Mouse (Mus musculus) cerebral cortex, adult 2 months (tissue): ENCODE results near the gene Sart1.

Source experiments
- WGBS: fragments of 180-500 bp; shearing (Covaris S2); methylation state at CpG from one replicate; pipeline ENCODE4 v1.1.7; 2018; 5-methylcytosine and 5-hydroxymethylcytosine counted together

Sart1 gene

DNA sequence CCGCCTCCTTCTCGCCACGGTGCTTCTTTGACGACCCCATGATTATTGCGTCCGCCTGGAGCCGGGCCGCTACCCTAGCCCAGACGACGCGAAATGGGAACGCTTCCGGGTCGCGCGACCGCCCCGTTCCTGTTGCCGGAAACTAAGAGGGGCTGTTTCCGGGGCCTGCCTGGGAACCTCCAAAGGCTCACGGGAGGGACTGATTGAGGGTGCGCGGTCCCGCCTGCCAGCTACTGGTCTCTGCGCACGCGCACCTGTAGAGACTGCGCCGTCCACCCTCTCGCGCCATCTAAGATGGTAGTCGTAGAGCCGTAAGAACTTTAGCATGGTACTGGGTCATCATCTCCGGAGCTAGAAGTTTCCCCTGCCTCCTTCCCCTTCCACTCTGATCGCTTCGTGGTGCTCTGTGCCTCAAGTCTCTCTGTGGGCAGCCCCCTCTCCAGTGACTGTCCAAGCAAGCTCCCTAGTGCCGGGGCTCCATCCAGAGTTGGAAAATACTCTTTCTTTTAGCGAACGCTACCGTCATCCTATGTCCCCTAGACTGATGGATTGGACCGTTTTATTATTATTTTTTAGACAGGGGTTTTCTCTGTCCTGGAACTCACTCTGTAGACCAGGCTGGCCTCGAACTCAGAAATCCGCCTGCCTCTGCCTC is at the start of gene Sart1:
Gene Sart1, minus strand, starts transcription at position 116 of the 655 bp plus-strand sequence.
- WGBS, result under 1% methylated on average over 43 of the region's 43 CpGs

DNA sequence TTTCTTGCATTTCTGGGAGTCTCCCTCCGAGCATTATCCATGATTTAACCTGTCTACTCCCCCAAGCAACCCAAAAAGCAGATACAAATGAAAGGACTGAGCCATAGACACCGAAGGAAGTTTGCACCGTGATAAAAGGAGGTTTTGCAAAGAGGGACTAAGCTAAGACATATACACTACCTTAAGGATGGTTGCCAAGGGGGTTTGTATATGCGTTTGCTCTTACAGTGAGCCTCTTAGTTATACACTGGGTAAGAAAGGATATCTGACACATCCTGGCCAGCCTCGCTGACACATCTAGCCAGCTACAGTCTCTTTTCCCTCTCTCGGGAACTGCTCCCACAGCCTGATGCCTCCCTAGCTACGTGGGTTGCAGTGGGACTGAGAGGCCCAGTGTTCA is 45.4 kb upstream of the Sart1 start:
- 65% methylated on average over 7 of the region's 7 CpGs for WGBS

DNA sequence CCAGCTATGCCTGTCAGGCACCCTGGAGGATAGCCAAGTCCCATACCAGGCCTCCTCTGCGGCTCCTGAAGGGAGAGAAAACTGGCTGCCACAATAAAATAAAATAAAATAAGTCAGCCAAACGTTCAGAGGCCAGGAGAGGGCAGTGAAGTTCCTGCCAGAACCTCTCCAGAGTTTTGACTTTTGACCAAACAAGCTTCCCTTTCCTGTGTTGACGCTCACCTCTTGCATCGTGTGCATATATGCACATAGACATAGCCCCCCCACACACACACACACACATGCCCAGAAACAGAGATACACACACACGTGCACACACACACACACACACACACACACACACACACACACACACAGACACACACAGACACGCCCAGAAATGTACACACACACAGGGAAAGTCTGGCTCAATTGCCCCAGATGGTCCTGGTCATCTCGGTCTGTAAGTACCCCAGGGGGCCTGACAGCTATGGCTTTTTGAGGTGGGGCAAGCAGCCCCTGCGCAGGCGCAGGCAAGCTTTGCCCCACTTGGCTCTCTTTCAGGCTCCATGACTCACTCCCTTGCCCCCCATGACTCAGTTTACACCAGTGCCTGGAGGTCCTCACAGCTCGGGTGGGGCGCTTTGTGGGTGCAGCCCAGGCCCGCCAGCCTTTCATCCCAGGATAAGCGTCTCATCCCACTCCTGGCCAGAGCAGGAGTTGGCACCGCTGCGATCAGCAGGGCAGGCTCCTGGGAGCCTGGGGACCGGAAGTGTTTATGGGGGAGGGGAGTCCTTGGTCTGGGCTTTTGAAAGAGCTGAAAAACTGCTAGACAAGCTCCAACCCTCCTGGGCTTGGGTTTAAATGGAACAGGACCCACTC is 44.7 kb upstream of the Sart1 start:
- 21% methylated on average over 16 of the region's 16 CpGs for WGBS

DNA sequence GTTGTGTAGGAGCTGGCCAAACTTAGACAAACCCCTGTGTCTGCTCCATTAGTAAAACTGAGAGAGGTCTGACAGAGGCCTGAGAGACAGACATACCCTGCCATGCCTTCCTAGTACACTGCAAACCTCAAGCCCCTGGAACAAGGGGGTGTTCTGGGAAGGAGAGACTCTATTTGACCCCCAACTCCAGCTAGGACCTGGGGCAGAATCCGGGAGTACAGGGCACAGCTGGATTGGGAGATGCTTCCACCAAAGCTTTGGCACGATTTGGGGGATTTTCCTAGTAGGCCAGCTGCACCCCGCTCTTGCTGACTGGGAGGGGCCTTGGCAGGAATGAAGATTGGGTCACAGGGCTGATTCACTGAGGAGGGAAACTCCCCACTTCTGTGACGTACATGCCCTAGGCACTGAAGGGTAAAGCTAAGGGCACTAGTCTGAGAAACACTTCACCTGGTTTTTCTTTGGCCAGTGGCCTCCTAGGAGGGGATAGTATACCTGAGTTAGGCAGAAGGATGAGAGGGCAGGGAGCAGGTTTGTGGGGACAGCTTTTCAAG is 43.5 kb upstream of the Sart1 start:
- 83% methylated on average over 4 of the region's 4 CpGs for whole genome bisulfite sequencing

DNA sequence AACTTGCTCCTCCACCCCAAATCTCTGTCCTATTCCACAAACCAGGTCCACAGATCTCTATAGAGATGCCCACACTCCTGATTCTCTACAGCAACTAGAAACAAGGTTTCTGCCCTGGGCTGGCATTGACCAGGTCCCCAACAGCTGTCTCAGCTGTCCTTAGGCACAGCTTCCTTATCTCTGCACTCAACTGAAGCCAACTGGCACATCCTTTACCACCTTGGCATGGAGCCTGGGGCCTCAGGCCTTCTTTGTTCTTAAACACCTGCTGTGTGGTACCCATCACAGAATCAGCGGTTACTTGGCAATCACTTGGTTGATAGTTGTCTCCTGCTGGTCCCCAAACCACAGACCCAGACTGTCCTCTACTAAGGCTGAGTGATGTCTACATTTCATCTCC is 41.9 kb upstream of the Sart1 start:
- 65% methylated on average over 1 of the region's 1 CpGs for WGBS

DNA sequence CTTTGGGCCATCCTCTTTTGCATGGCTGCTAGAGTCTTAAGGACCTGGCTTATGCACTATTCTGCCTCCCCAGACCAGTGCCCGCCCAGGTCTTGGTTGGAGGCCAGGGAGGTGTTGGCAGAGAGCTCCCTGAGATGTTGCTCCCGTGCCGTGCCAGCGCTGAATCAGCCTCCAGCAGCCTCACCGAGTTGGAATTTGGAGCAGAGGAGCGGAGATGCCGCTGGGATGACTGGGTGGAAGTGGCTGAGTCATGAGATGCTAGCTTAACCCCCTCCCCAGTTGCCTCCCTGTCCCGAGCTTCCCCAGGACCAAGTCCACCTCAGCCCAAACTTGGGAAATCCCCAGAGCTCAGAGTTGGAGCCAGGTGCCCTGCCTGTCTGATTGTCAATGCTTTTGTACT is 41.3 kb upstream of the Sart1 start:
- WGBS, result 40% methylated on average over 8 of the region's 8 CpGs

DNA sequence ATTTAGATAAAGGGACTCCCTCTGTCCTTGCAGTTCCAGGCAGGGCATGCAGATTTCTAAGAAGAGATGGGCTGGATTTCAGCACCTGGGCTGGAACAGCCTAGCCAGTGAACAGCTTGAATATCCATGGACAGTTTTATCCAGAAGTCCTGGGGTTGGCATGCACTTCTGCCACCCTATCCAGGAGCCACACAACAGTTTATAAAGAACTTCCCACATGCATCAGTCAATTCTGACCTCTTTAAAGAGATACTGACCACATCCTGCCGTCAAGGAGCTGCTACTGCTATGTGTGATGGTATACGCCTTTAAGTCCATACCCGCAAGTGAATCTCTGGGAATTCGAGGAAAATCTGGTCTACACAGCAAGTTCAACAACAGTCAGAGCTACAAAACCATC is 40.7 kb upstream of the Sart1 start:
- 80% methylated on average over 4 of the region's 4 CpGs for WGBS

DNA sequence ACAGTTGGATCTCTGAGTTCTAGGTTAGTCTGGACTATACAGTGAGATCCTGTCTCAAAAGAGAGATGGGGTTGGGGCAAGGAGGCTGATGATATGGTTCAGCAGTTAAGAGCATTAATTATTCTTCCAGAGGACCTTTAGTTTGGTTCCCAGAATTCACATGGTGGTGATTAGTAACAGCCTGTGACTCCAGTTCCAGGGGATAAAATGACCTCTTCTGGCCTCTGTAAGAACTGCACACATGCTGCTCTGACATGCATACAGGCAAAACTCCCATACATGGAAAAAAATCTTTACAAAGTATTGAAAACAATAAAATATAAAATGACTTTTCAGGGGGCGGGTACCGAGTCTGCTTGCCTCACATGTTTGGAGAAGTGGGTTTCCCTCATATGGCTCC is 39.6 kb upstream of the Sart1 start:
- 85% methylated on average over 2 of the region's 2 CpGs for WGBS

DNA sequence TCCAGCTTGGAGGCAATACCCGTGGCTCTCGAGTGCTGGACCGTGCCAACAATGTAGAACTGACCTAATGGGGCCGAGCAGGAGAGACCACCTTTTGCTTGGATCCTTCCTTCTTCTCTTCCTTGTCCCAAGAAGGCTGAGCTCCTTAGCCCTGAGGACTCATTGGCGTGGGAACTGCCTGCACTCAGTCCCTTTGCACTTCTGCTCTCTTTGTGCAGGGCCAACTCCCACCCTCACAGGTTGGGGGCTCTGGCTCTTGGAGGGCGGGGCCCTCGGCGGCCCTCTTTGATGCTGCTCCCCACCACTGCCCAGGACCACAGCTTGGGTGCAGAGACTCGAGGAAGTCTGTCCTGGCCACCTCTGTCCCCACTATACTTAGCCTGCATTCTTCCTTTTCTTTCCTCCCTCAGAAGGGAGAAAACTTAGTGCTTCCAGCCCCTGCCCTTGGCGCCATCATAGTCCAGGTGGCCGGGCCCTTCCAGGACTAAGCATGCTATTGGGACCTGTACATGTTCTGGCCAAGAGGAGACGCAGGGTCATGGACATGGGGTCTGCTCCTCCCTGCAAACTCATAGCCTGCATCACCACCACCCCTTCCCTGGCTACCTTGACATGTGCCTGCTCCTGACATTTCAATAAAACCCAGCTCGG is 38.3 kb upstream of the Sart1 start:
- 92% methylated on average over 13 of the region's 13 CpGs for WGBS

DNA sequence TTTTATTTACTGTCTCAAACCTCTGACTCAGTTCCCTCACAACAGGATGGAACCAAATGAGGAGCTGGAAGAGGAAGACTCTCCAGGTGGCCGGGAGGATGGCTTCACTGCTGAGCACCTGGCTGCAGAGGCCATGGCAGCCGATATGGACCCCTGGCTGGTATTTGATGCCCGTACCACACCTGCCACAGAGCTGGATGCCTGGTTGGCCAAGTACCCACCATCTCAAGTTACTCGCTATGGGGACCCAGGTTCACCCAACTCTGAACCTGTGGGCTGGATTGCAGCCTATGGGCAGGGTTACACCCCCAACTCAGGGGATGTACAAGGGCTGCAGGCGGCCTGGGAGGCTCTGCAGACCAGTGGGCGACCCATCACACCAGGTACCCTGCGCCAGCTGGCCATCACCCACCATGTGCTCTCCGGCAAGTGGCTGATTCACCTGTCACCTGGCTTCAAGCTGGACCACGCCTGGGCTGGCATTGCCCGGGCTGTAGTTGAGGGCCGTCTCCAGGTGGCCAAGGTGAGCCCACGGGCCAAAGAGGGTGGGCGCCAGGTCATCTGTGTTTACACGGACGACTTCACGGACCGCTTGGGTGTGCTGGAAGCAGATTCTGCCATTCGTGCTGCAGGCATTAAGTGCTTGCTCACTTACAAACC is 37.5 kb upstream of the Sart1 start:
- 88% methylated on average over 18 of the region's 18 CpGs for WGBS

DNA sequence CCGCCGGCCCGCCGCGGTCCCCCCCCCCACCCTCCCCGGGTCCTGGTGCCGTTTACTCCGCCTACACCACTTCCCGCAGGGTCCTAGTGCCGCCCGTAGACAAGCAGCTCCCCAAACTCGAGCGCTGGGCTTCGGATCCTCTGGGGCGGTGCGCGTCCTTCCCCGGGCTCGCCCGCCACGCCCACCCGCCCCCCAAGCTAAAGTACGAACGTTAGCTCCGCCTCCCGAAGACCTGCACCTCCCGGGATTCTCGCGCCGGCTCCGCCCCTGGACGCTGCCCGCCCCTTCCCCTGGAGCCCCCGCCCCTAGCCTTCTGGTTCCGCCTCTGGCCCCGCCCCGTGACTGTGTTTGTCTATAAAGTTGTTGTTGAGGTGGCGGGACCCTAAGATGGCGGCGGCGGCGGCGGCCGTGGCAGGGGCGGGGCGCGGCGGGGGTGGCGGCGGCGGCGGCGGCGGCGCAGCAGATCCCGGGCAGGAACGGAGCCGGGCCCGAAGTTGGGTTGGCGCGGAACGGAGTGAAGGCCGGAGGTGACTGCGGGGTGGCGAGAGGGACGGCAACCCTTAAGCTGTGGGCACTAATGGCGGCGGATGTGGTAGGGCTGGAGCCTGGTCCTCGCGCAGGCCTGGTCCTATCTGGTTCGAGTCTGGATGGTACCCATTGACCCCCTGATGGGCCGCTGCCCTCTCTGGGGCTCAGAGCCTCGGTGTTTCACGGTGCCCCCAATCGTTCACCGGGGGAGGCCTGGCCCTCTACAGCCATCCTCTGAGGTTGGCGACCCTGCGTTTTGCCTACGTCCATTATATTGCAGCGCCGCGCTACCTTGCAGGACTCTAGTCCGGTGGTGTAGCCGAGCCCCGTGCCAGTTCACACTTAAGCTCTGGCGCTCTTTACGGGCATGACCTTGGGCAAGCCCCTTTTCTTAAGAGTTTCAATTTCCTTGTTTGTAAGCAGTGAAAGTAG is 36.6 kb upstream of the Sart1 start, which contains the start of the genes Drap1 and AI837181:
Gene Drap1, minus strand, starts transcription at position 198 of the 960 bp plus-strand sequence.
Gene AI837181, plus strand, starts transcription at position 363 of the 960 bp plus-strand sequence.
- 1% methylated on average over 86 of the region's 87 CpGs for WGBS

DNA sequence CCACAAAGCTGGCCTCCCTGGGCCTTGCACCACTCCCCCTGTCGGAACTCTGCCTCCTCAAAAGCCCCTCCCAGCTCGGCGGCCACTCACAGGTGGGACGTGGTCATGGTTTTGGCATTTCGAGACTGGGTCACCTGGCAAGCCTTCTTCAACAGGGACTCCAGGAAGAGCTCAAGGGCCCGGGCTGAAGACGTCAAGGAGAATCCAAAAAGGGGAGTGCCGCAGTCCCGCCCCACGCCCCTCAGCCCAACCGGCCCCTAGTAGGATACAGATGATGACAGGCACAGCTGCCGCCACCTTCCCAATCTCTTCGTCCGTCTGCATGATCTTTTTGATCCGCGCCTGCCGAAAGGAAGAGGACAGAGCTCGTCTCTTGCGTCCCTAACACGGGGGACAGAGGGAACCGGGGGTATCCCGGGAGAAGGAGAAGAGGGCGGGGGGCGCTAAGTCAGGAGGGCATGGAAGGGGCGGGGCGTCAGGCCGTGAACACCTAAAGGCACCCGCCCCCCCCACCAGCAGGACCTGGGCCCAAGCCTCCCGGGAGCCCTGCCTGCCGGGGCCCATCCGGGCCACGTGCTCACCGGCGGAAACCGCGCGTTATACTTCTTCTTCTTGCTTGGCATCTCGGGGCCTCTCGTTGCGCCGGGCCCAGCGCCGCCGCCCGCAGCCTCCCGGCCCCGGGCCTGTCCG is 35.7 kb upstream of the Sart1 start:
- under 1% methylated on average over 48 of the region's 48 CpGs for WGBS

DNA sequence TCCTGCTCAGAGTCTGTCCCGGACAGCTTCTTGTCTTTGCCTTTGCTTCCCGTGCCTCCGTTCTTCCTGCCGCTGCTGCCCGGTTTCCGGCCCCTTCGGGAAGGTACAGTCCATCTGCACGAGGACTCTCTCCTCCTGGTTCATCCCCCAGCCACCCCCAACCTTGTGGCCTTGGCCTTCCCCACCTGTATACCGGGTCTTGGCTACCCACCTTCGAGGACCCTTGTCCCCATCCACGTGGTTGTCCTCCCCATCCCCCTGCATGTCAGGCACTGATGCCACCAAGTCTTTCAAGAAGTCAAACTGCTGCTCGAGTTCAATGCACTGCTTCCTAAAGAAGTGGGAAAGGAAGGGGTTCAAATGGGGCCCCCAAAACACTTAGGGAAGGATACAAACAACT is 35.1 kb upstream of the Sart1 start:
- 54% methylated on average over 12 of the region's 12 CpGs for WGBS

DNA sequence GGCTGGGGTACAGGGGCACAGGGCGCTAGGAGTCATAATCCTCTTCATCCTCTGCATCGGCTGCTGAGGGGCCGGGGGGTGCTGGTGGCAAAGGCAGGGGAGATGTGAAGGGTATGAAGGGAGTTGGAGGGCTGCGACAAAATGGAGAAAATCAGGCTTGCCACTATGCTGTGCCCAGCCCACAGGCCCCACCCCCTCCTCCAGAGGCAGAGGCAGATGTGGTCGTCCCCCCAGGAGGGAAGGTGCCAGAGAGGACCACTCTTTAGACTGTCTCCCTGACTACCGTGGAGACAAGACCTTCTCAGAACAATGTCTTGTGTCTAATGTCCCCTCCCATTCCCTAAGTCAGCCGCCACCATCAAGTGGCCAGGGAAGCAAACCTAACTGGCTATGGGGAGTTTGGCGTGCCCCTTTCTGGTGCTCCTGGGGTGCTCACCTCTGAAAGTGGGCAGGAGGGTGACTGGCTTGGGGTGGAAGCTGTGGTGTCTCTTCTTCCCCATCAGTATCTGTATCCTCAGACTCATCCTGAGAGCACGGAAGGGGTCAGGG is 34.5 kb upstream of the Sart1 start:
- WGBS, result 83% methylated on average over 9 of the region's 9 CpGs

DNA sequence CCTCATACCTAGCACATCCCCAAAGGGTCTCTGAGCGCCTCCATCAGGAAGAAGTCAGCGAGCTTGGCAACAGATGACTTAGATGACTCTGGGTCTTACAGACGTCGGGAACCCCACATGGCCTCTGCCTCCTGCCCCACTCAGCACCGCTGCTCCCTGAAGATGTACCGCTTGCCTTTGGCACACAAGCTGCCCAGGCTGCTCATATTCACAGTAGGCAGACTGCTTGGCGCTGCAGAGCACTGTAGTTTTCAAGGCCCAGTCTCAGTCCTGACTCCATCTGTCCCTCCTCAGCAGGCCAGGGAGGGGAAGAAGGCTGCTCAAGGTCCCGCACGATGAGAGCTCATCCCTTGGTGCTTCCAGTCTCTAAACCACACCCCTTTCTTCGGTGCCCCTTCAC is 33.8 kb upstream of the Sart1 start:
- 73% methylated on average over 10 of the region's 10 CpGs for WGBS

DNA sequence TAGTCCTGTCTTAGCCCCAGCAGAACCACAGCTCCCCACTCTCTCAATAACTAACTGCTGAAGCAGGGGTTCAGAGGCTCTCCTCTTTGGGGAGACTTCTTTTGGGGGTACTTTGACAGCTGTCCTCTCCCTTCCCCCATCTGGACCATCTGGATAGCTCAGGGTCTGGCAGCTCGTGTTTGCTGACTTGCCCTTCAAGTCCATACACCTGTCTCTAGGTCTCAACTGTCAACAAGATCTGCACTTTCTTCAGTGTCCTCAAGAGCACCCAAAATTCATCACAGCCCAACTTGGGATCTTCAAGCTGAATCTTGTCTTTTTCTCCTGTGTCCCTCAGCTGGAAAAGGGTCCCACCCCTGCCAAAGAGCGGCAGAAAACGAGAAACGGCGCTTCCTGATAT is 33.3 kb upstream of the Sart1 start:
- 85% methylated on average over 5 of the region's 5 CpGs for WGBS

DNA sequence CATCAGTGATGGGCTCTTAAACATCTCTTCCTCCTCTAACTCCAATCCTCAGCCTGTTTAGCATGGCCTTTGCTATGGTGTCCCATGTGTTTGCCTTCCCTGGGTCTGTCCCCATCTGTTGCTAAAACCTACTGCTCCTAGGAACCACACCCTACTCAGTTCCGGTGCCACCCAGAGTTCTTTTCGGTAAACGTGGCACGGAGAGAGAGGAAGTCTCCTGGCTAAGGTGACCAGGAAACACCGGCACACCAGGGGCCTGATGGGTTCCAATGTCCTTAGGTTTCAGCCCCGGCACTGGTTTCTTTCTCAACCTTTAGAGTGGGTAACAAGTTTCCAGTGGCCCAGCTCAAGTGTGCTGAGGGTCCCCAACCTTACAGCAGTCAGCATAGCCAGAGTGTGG is 32.1 kb upstream of the Sart1 start:
- WGBS, result 86% methylated on average over 6 of the region's 6 CpGs

DNA sequence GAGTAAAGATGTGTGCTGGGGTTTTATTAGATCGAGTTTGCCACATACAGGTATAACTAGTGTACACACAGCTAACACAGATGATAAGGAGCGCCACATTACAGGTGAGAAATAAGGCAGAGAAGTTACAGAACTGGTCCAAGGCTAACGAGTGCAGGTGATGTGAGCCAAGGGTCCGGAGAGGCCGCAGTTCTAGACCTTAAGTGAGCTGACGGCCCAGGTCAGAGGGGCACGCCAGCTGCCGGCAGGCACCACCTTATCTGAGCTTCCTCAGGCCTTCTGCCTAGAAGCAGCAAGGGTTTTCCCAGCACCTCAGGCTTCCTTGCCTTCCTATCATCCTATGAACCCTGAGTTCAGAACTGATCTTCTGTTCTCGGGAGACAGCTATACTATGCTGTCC is 31.1 kb upstream of the Sart1 start:
- WGBS, result 97% methylated on average over 9 of the region's 9 CpGs

DNA sequence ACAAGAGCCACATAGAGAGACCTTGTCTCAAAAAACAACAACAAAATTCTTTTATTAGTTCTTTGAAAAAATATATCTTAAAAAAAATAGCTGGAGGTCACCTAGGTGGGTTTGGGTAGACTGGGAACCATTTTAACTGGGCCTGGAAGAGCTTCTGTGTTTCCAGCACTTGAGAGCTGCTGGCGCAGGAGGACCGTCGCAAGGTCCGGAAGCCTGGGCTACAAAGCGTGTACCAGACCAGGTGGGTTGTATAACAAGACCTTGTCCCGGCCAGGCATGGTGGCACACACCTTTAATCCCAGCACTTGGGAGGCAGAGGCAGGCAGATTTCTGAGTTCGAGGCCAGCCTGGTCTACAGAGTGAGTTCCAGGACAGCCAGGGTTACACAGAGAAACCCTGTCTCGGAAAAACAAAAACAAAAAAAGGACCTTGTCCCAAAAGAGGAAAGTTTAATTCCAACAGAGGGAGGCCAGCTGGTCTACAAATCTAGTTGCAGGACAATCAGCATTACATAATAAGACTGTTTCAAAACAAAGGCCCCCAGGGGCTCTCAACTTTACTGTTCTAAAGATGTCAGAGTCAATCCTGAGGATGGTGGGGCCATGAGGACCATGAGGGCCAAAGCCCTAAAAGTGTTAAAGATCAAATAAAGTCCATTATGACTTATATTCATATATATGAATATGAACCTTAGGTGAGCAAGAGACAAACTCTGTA is 30.4 kb upstream of the Sart1 start:
- 94% methylated on average over 8 of the region's 8 CpGs for WGBS
